Mouse (Mus musculus) intestine, embryonic 14.5 days (tissue): ENCODE measurements around the gene Lrch3. TPM values are rescaled to one million over a fixed set of nuclear protein-coding genes. Genes with fewer than 3 reads are reported as not detected.

Source experiments
- ATAC-seq: fragments of 200-750 bp; cut with Nextera tagmentation; replicated peaks from 2 replicates; pipeline ENCODE4 v1.8.0; 2017; ENCODE audit warnings: low read depth, moderate number of reproducible peaks, moderate TSS enrichment, moderate library complexity; ENCODE audit not compliant: low FRiP score, low TSS enrichment
- DNase-seq: peaks from one replicate; pipeline ENCODE4 v3.0.0-alpha.2; 2018; ENCODE audit warnings: low spot score
- H3K27ac ChIP-seq: fragments of 300-500 bp; sonication (generic); 2 replicates; pipeline ENCODE4 v1.5.1; 2014; ENCODE audit warnings: low read depth, mild to moderate bottlenecking, control low read depth
- H3K27me3 ChIP-seq: fragments of 300-500 bp; sonication (generic); replicated peaks from 2 replicates; pipeline ENCODE4 v1.6.1; 2014; ENCODE audit warnings: low read length, control low read depth; ENCODE audit not compliant: control insufficient read depth, insufficient read depth
- H3K36me3 ChIP-seq: fragments of 300-500 bp; sonication (generic); 2 replicates; pipeline ENCODE4 v1.6.1; 2014; ENCODE audit warnings: low read length, control low read depth; ENCODE audit not compliant: control insufficient read depth, insufficient read depth
- H3K4me1 ChIP-seq: fragments of 300-500 bp; sonication (generic); replicated peaks from 2 replicates; pipeline ENCODE4 v1.6.1; 2014; ENCODE audit warnings: low read length, control low read depth, mixed read lengths; ENCODE audit not compliant: control insufficient read depth, insufficient read depth
- H3K4me2 ChIP-seq: fragments of 300-500 bp; sonication (generic); 2 replicates; pipeline ENCODE4 v1.6.1; 2014; ENCODE audit warnings: low read length
- H3K4me3 ChIP-seq: fragments of 300-500 bp; sonication (generic); 2 replicates; pipeline ENCODE4 v1.5.1; 2014; ENCODE audit warnings: low read depth, low read length, control low read depth, mixed read lengths
- H3K9ac ChIP-seq: fragments of 300-500 bp; sonication (generic); 2 replicates; pipeline ENCODE4 v1.6.1; 2014; ENCODE audit warnings: mild to moderate bottlenecking, low read length
- H3K9me3 ChIP-seq: fragments of 300-500 bp; sonication (generic); 2 replicates; pipeline ENCODE4 v1.6.1; 2016; ENCODE audit warnings: low read length, control low read depth; ENCODE audit not compliant: control insufficient read depth
- WGBS: fragments of 180-500 bp; shearing (Covaris S2); extraction: QIAGEN DNeasy Blood & Tissue Kit; methylation state at CpG from one replicate; pipeline ENCODE4 v1.1.7; 2014; 5-methylcytosine and 5-hydroxymethylcytosine counted together
- polyA plus RNA-seq: library from polyadenylated mRNA; unstranded; fragments of >200 nt; fragmentation: Nextera tagmentation; extraction: Ambion mirVana; gene quantifications from 2 replicates; pipeline ENCODE4 v1.2.1, GENCODE M21; 2014

The Lrch3 gene
- polyA plus RNA-seq, 1 experiment from 2014 or later: 22.1 TPM

GRCm38 (mm10) chr16:32948656-32949055 lies 34.8 kb downstream of the Lrch3 start:
- H3K27me3 ChIP-seq: no peaks in the 10 kb centered on the region
- H3K36me3 ChIP-seq: peaks cover 8% of the 10 kb centered on the region; the same call in 1 of the 2 replicates
- ATAC-seq (no peak), DNase-seq (no peak)
- H3K4me1 ChIP-seq: no peaks in the 10 kb centered on the region
- H3K9ac ChIP-seq: no peak overlapping the region
- H3K9me3 ChIP-seq: no peaks in the 10 kb centered on the region
- no peak overlapping the region for H3K4me2 ChIP-seq
- H3K4me3 ChIP-seq: no peak overlapping the region
- H3K27ac ChIP-seq: no peak overlapping the region
- 87% methylated on average over 5 of the region's 5 CpGs for WGBS

GRCm38 (mm10) chr16:32949281-32949680 lies 35.4 kb downstream of the Lrch3 start:
- DNase-seq (no peak), ATAC-seq (no peak)
- Histone ChIP-seq H3K27me3 (no peaks in the 10 kb centered on the region), H3K27ac (no peak overlapping the region), H3K4me1 (no peaks in the 10 kb centered on the region), H3K4me2 (no peak overlapping the region), H3K9me3 (no peaks in the 10 kb centered on the region), H3K4me3 (no peak overlapping the region), H3K9ac (no peak overlapping the region), H3K36me3 (peaks cover 8% of the 10 kb centered on the region; the same call in 1 of the 2 replicates)

- H3K27ac ChIP-seq: no peak overlapping the region
- WGBS: 85% methylated on average over 2 of the region's 2 CpGs
- DNase-seq (no peak), ATAC-seq (no peak)
- H3K4me3 ChIP-seq: no peak overlapping the region
- no peak overlapping the region for H3K4me2 ChIP-seq
- no peaks in the 10 kb centered on the region for H3K27me3 ChIP-seq
- peaks cover 17% of the 10 kb centered on the region for H3K36me3 ChIP-seq
- H3K9me3 ChIP-seq: no peaks in the 10 kb centered on the region
- no peak overlapping the region for H3K9ac ChIP-seq
- H3K4me1 ChIP-seq: no peaks in the 10 kb centered on the region
These were observed 37.2 kb downstream of the Lrch3 start for GRCm38 (mm10) chr16:32951074-32951473.

GRCm38 (mm10) chr16:32953806-32954205 lies 39.9 kb downstream of the Lrch3 start:
- ATAC-seq (no peak), DNase-seq (no peak)
- Histone ChIP-seq H3K36me3 (peaks cover 17% of the 10 kb centered on the region), H3K27ac (no peak overlapping the region), H3K4me1 (no peaks in the 10 kb centered on the region), H3K4me3 (no peak overlapping the region), H3K9ac (no peak overlapping the region), H3K9me3 (no peaks in the 10 kb centered on the region), H3K4me2 (no peak overlapping the region), H3K27me3 (no peaks in the 10 kb centered on the region)
- WGBS: 72% methylated on average over 5 of the region's 5 CpGs

- H3K36me3 ChIP-seq: peaks cover 21% of the 10 kb centered on the region
- no peaks in the 10 kb centered on the region for H3K9me3 ChIP-seq
- H3K4me1 ChIP-seq: no peaks in the 10 kb centered on the region
- H3K27ac ChIP-seq: no peak overlapping the region
- no peaks in the 10 kb centered on the region for H3K27me3 ChIP-seq
- DNase-seq (no peak), ATAC-seq (no peak)
- H3K4me3 ChIP-seq: no peak overlapping the region
- 59% methylated on average over 6 of the region's 6 CpGs for WGBS
- H3K9ac ChIP-seq: no peak overlapping the region
- H3K4me2 ChIP-seq: no peak overlapping the region
These were observed 40.4 kb downstream of the Lrch3 start for GRCm38 (mm10) chr16:32954304-32954703.

GRCm38 (mm10) chr16:32956889-32957288 lies 43.0 kb downstream of the Lrch3 start:
- Histone ChIP-seq H3K36me3 (peaks cover 40% of the 10 kb centered on the region), H3K4me2 (no peak overlapping the region), H3K9ac (no peak overlapping the region), H3K27ac (no peak overlapping the region), H3K9me3 (no peaks in the 10 kb centered on the region), H3K27me3 (no peaks in the 10 kb centered on the region), H3K4me3 (no peak overlapping the region), H3K4me1 (no peaks in the 10 kb centered on the region)
- ATAC-seq (no peak), DNase-seq (no peak)
- WGBS: 61% methylated on average over 5 of the region's 5 CpGs

- Histone ChIP-seq H3K36me3 (peaks cover 28% of the 10 kb centered on the region; the same call in 1 of the 2 replicates), H3K4me3 (no peak overlapping the region), H3K9me3 (no peaks in the 10 kb centered on the region), H3K4me2 (no peak overlapping the region), H3K27ac (no peak overlapping the region), H3K9ac (no peak overlapping the region), H3K4me1 (no peaks in the 10 kb centered on the region), H3K27me3 (no peaks in the 10 kb centered on the region)
- 72% methylated on average over 5 of the region's 5 CpGs for WGBS
- ATAC-seq: no peak
- no peak for DNase-seq
These were observed 58.6 kb downstream of the Lrch3 start for GRCm38 (mm10) chr16:32972535-32972934.

- H3K4me1 ChIP-seq: no peaks in the 10 kb centered on the region
- no peak overlapping the region for H3K9ac ChIP-seq
- WGBS: 69% methylated on average over 2 of the region's 2 CpGs
- peaks cover 33% of the 10 kb centered on the region; the same call in 1 of the 2 replicates for H3K36me3 ChIP-seq
- H3K27ac ChIP-seq: no peak overlapping the region
- H3K4me3 ChIP-seq: no peak overlapping the region
- no peaks in the 10 kb centered on the region for H3K27me3 ChIP-seq
- no peak for ATAC-seq
- H3K4me2 ChIP-seq: no peak overlapping the region
- no peaks in the 10 kb centered on the region for H3K9me3 ChIP-seq
- DNase-seq: no peak
These were observed 59.1 kb downstream of the Lrch3 start for GRCm38 (mm10) chr16:32973047-32973446.

GRCm38 (mm10) chr16:32980227-32980626 lies 66.3 kb downstream of the Lrch3 start:
- Histone ChIP-seq H3K9ac (no peak overlapping the region), H3K27me3 (no peaks in the 10 kb centered on the region), H3K36me3 (peaks cover 63% of the 10 kb centered on the region), H3K4me1 (no peaks in the 10 kb centered on the region), H3K27ac (no peak overlapping the region), H3K4me2 (no peak overlapping the region), H3K9me3 (no peaks in the 10 kb centered on the region), H3K4me3 (no peak overlapping the region)
- DNase-seq (no peak), ATAC-seq (no peak)
- WGBS: 82% methylated on average over 1 of the region's 1 CpGs
